Comparison of ENCODE assay signal across 12 mouse cellular contexts in genomic region chr2:9875676-9876357, GRCm38 (mm10). TPM values are rescaled to one million over a fixed set of nuclear protein-coding genes. Genes with fewer than 3 reads are reported as not detected.
DNase-seq lines count a peak whose midpoint lies in the region; ATAC-seq lines count a peak whose summit lies in the region.
"Had no signal": no experiment of that assay in that cellular context is flagged by ENCODE, and none has a peak within 500 bp of the region (broad histone marks: within the 10 kb centered on the region; RNA-seq: fewer than 3 reads in every experiment).

No protein-coding gene starts in this region.

- peak overlapping the region; percentile 60 for H3K4me3 ChIP-seq in heart, embryonic 12.5 days
- peak overlapping the region; percentile 30 for H3K4me3 ChIP-seq in hindbrain, embryonic 14.5 days (replicated peaks; ENCODE audit: low read length)
- H3K4me3 ChIP-seq in midbrain, embryonic 15.5 days = peak overlapping the region; percentile 43
- H3K4me3 ChIP-seq: neural tube, embryonic 12.5 days had no signal

- 0 out of 2 replicates have a peak overlapping the region, but pooled peaks have one; percentile 41 for H3K9ac ChIP-seq in heart, embryonic 12.5 days
- H3K9ac ChIP-seq in hindbrain, embryonic 14.5 days = peak overlapping the region; percentile 46
- peak overlapping the region; percentile 38; the same call in 1 of the 2 replicates for H3K9ac ChIP-seq in midbrain, embryonic 15.5 days
- H3K9ac ChIP-seq: neural tube, embryonic 12.5 days had no signal

- H3K27me3 ChIP-seq in heart, embryonic 12.5 days (replicated peaks) = peaks cover 27% of the 10 kb centered on the region
- H3K27me3 ChIP-seq in hindbrain, embryonic 14.5 days (ENCODE audit: control insufficient read depth, insufficient read depth, low read length) = peaks cover 88% of the 10 kb centered on the region
- H3K27me3 ChIP-seq in midbrain, embryonic 15.5 days (replicated peaks) = peaks cover 67% of the 10 kb centered on the region

- H3K27ac ChIP-seq in heart, embryonic 12.5 days (ENCODE audit: poor library complexity, severe bottlenecking) = no peak overlapping the region
- H3K27ac ChIP-seq in hindbrain, embryonic 14.5 days = peak overlapping the region; percentile 61
- H3K27ac ChIP-seq in midbrain, embryonic 15.5 days = peak overlapping the region; percentile 81
- H3K27ac ChIP-seq: neural tube, embryonic 12.5 days had no signal

- peaks cover 52% of the 10 kb centered on the region for H3K4me1 ChIP-seq in heart, embryonic 12.5 days (replicated peaks)
- H3K4me1 ChIP-seq in hindbrain, embryonic 14.5 days (replicated peaks; ENCODE audit: control insufficient read depth, insufficient read depth, low read length) = peaks cover 6% of the 10 kb centered on the region; the same call in 1 of the 2 replicates
- H3K4me1 ChIP-seq in midbrain, embryonic 15.5 days = peaks cover 12% of the 10 kb centered on the region

- peak overlapping the region; percentile 95 for H3K4me2 ChIP-seq in heart, embryonic 12.5 days
- H3K4me2 ChIP-seq in hindbrain, embryonic 14.5 days (replicated peaks) = peak overlapping the region; percentile 53
- peak overlapping the region; percentile 67 for H3K4me2 ChIP-seq in midbrain, embryonic 15.5 days

- DNase-seq in heart, postnatal 14 days = no peak
- no peak for DNase-seq in hindbrain, embryonic 14.5 days (ENCODE audit: low spot score)
- no peak for DNase-seq in right cerebral cortex, postnatal 14 days
- DNase-seq in adrenal gland, postnatal 4 days (ENCODE audit: low spot score in 2 of 2) = no peak
- no peak for DNase-seq in gastrocnemius, postnatal 10 days
- DNase-seq: adrenal gland, postnatal 10 days had no signal

- no peaks in the 10 kb centered on the region for H3K36me3 ChIP-seq in heart, embryonic 12.5 days
- no peaks in the 10 kb centered on the region for H3K36me3 ChIP-seq in hindbrain, embryonic 14.5 days (replicated peaks; ENCODE audit: control insufficient read depth, insufficient read depth)
- H3K36me3 ChIP-seq in midbrain, embryonic 15.5 days (replicated peaks) = no peaks in the 10 kb centered on the region
- H3K36me3 ChIP-seq: neural tube, embryonic 12.5 days had no signal

- no peak for ATAC-seq in heart, embryonic 12.5 days (ENCODE audit: insufficient number of reproducible peaks, low FRiP score)
- ATAC-seq in CD4-positive, CD25-positive, alpha-beta regulatory T cell, adult 4 months = peak; percentile 42
- no peak for ATAC-seq in hindbrain, embryonic 14.5 days (ENCODE audit: low FRiP score)
- no peak for ATAC-seq in midbrain, embryonic 15.5 days (replicated peaks)

- WGBS in heart, embryonic 12.5 days = 27% methylated on average over 12 of the region's 12 CpGs
- 8% methylated on average over 12 of the region's 12 CpGs for WGBS in hindbrain, embryonic 14.5 days
- 12% methylated on average over 12 of the region's 12 CpGs for WGBS in midbrain, embryonic 15.5 days

- H3K9me3 ChIP-seq in heart, embryonic 12.5 days (replicated peaks) = no peaks in the 10 kb centered on the region
- no peaks in the 10 kb centered on the region for H3K9me3 ChIP-seq in hindbrain, embryonic 14.5 days (ENCODE audit: control insufficient read depth, low read length)
- H3K9me3 ChIP-seq in midbrain, embryonic 15.5 days = no peaks in the 10 kb centered on the region
- H3K9me3 ChIP-seq: neural tube, embryonic 12.5 days had no signal

- intact Hi-C loops in heart, postnatal 14 days (cut with DNase I) = loop anchor here (5.0 kb wide), 1 partner anchor 239 kb away; no protein-coding TSS in a partner anchor

RNA-seq across cellular contexts. Expression of gene 4930412O13Rik, which starts 5.2 kb away (rescaled TPM):
- polyA plus RNA-seq in heart, embryonic 12.5 days (2016; fragmentation: Nextera tagmentation; extraction: Ambion mirVana) = 1.7 and 1.8 TPM in 2 replicates
- not detected for total RNA-seq in heart, postnatal 14 days (2021)
- 1 to 10 TPM in 1 of 2 experiments, under 1 TPM in 1; 0.66 to 1.9 TPM for polyA plus RNA-seq in CD4-positive, CD25-positive, alpha-beta regulatory T cell, adult 4 months (2017; shearing (Covaris generic))
- polyA plus RNA-seq in hindbrain, embryonic 14.5 days (2014; fragmentation: Nextera tagmentation; extraction: Ambion mirVana) = 0.36 and 0.52 TPM in 2 replicates
- 1.3 and 2.2 TPM in 2 replicates for polyA plus RNA-seq in midbrain, embryonic 15.5 days (2015; fragmentation: Nextera tagmentation; extraction: Ambion mirVana)
- 1 to 10 TPM; 4.4 to 6.5 TPM for total RNA-seq in adrenal gland, postnatal 4 days (2021)
- not detected for total RNA-seq in gastrocnemius, postnatal 10 days (2021)
- total RNA-seq: layer of hippocampus, postnatal 10 days had no signal
- polyA plus RNA-seq: C2C12 had no signal

RNA-seq across cellular contexts. Expression of gene 9230102O04Rik, which starts 13.5 kb away (rescaled TPM):
- 1.0 TPM in 1 of 2 replicates, not detected in the other for polyA plus RNA-seq in heart, embryonic 12.5 days (2016; fragmentation: Nextera tagmentation; extraction: Ambion mirVana)
- total RNA-seq in heart, postnatal 14 days (2021) = not detected
- under 1 TPM in 1 of 2 experiments, not detected in 1; 0.81 TPM for polyA plus RNA-seq in CD4-positive, CD25-positive, alpha-beta regulatory T cell, adult 4 months (2017; shearing (Covaris generic))
- polyA plus RNA-seq in hindbrain, embryonic 14.5 days (2014; fragmentation: Nextera tagmentation; extraction: Ambion mirVana) = 1.1 and 1.2 TPM in 2 replicates
- 4.0 and 4.8 TPM in 2 replicates for polyA plus RNA-seq in midbrain, embryonic 15.5 days (2015; fragmentation: Nextera tagmentation; extraction: Ambion mirVana)
- total RNA-seq in adrenal gland, postnatal 4 days (2021) = 1 to 10 TPM in 1 of 2 experiments, under 1 TPM in 1; 0.87 to 2.3 TPM
- not detected for total RNA-seq in gastrocnemius, postnatal 10 days (2021)
- total RNA-seq: adrenal gland, postnatal 10 days; layer of hippocampus, postnatal 10 days had no signal
- polyA plus RNA-seq: C2C12 had no signal

RNA-seq across cellular contexts. Expression of gene Gata3, which starts 14.0 kb away (rescaled TPM):
- polyA plus RNA-seq in heart, embryonic 12.5 days (2016; fragmentation: Nextera tagmentation; extraction: Ambion mirVana) = 7.9 and 8.0 TPM in 2 replicates
- 1 to 10 TPM in 1 of 2 experiments, under 1 TPM in 1; 0.84 to 3.1 TPM for total RNA-seq in heart, postnatal 14 days (2021)
- polyA plus RNA-seq in CD4-positive, CD25-positive, alpha-beta regulatory T cell, adult 4 months (2017; shearing (Covaris generic)) = 100 to 1,000 TPM; 136 to 163 TPM
- polyA plus RNA-seq in hindbrain, embryonic 14.5 days (2014; fragmentation: Nextera tagmentation; extraction: Ambion mirVana) = 28.2 and 29.0 TPM in 2 replicates
- 99.1 and 116 TPM in 2 replicates for polyA plus RNA-seq in midbrain, embryonic 15.5 days (2015; fragmentation: Nextera tagmentation; extraction: Ambion mirVana)
- total RNA-seq in adrenal gland, postnatal 4 days (2021) = 10 to 100 TPM; 28.0 to 37.3 TPM
- under 1 TPM; 0.19 to 0.23 TPM for total RNA-seq in gastrocnemius, postnatal 10 days (2021)
